Mouse (Mus musculus): ENCODE results near the gene 4930444G20Rik.

DNA sequence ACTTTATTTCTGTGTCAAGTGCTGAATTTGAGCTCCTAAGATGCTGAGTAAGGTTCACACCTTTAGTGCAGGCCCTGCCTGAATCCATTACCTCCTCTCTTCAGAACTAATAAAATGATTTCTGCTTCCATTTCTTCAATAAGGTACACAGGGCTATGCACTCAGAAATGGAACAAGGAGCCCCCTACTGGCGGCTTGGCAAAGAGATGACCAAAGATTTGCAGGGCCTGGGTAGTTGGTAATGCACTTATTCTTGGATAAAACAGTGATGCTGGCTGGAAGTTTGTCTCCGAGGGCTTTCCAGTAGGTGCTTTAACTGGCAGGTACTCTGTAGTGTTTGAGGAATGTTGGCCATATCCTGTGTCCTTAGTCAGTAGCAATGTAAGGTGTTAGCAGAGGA, 4.9 kb upstream of the 4930444G20Rik start:
- TF ChIP-seq TCF12 (IDR thresholded peaks at IDR 0.05; ENCODE audit: insufficient read depth, poor library complexity, severe bottlenecking) (no peak), POLR2A (IDR thresholded peaks at IDR 0.05; ENCODE audit: insufficient read length, low read depth) (no peak), MAX (IDR thresholded peaks at IDR 0.05; ENCODE audit: low read depth) (no peak), POLR2AphosphoS2 (IDR thresholded peaks at IDR 0.05; ENCODE audit: insufficient read length, low read depth) (no peak)
